Mouse (Mus musculus): ENCODE data around the gene Acsf2. TPM values are rescaled to one million over a fixed set of nuclear protein-coding genes. Genes with fewer than 3 reads are reported as not detected.
A peak's percentile ranks its signal among the peaks of the same experiment; 100 is the strongest.

The Acsf2 gene
- polyA plus RNA-seq, 1 experiment from 2014 or later, result 3.1 TPM

- H3K9me3 ChIP-seq, result no peaks in the 10 kb centered on the region
- H3K9ac ChIP-seq (replicated peaks), result no peak overlapping the region
- H3K4me3 ChIP-seq, result no peak overlapping the region
- WGBS, result 87% methylated on average over 12 of the region's 12 CpGs
- no peaks in the 10 kb centered on the region; the same call in 1 of the 2 replicates for H3K36me3 ChIP-seq
- ATAC-seq (ENCODE audit: low FRiP score, low read depth), result no peak
- no peaks in the 10 kb centered on the region; the same call in 1 of the 2 replicates for H3K27me3 ChIP-seq
- peaks cover 14% of the 10 kb centered on the region for H3K4me1 ChIP-seq
- H3K4me2 ChIP-seq (replicated peaks), result no peak overlapping the region
- H3K27ac ChIP-seq (replicated peaks), result no peak overlapping the region
These were observed 58.3 kb downstream of the Acsf2 start for GRCm38 (mm10) chr11:94543344-94543743.

- no peak overlapping the region for H3K4me3 ChIP-seq
- whole genome bisulfite sequencing, result 89% methylated on average over 4 of the region's 4 CpGs
- no peak overlapping the region for H3K9ac ChIP-seq (replicated peaks)
- H3K27ac ChIP-seq (replicated peaks), result no peak overlapping the region
- no peaks in the 10 kb centered on the region for H3K9me3 ChIP-seq
- 0 out of 2 replicates have a peak, but pooled peaks cover 9% of the 10 kb centered on the region for H3K4me1 ChIP-seq
- no peaks in the 10 kb centered on the region; the same call in 1 of the 2 replicates for H3K27me3 ChIP-seq
- no peaks in the 10 kb centered on the region; the same call in 1 of the 2 replicates for H3K36me3 ChIP-seq
- no peak for ATAC-seq (ENCODE audit: low FRiP score, low read depth)
- no peak overlapping the region for H3K4me2 ChIP-seq (replicated peaks)
These were observed 59.3 kb downstream of the Acsf2 start for GRCm38 (mm10) chr11:94542400-94542799.

- ATAC-seq (ENCODE audit: low FRiP score, low read depth), result no peak
- no peak overlapping the region for H3K9ac ChIP-seq (replicated peaks)
- H3K9me3 ChIP-seq, result no peaks in the 10 kb centered on the region
- H3K4me3 ChIP-seq, result no peak overlapping the region
- no peak overlapping the region for H3K4me2 ChIP-seq (replicated peaks)
- no peaks in the 10 kb centered on the region; the same call in 1 of the 2 replicates for H3K27me3 ChIP-seq
- 0 out of 2 replicates have a peak, but pooled peaks cover 9% of the 10 kb centered on the region for H3K4me1 ChIP-seq
- 76% methylated on average over 7 of the region's 7 CpGs for WGBS
- H3K36me3 ChIP-seq, result no peaks in the 10 kb centered on the region; the same call in 1 of the 2 replicates
- H3K27ac ChIP-seq (replicated peaks), result no peak overlapping the region
These were observed 61.9 kb downstream of the Acsf2 start for GRCm38 (mm10) chr11:94539761-94540160.

- Histone ChIP-seq H3K27me3 (no peaks in the 10 kb centered on the region), H3K27ac (replicated peaks) (no peak overlapping the region), H3K4me2 (replicated peaks) (no peak overlapping the region), H3K9ac (replicated peaks) (no peak overlapping the region), H3K36me3 (no peaks in the 10 kb centered on the region; the same call in 1 of the 2 replicates), H3K9me3 (no peaks in the 10 kb centered on the region), H3K4me1 (0 out of 2 replicates have a peak, but pooled peaks cover 2% of the 10 kb centered on the region), H3K4me3 (no peak overlapping the region)
- ATAC-seq (ENCODE audit: low FRiP score, low read depth), result no peak
- WGBS, result 68% methylated on average over 8 of the region's 8 CpGs
These were observed 62.9 kb downstream of the Acsf2 start for GRCm38 (mm10) chr11:94538733-94539292.

- H3K27ac ChIP-seq (replicated peaks), result no peak overlapping the region
- 84% methylated on average over 8 of the region's 8 CpGs for WGBS
- no peak overlapping the region for H3K4me2 ChIP-seq (replicated peaks)
- H3K4me3 ChIP-seq, result no peak overlapping the region
- H3K4me1 ChIP-seq, result no peaks in the 10 kb centered on the region
- ATAC-seq (ENCODE audit: low FRiP score, low read depth), result no peak
- no peaks in the 10 kb centered on the region for H3K27me3 ChIP-seq
- no peak overlapping the region for H3K9ac ChIP-seq (replicated peaks)
- no peaks in the 10 kb centered on the region for H3K36me3 ChIP-seq
- H3K9me3 ChIP-seq, result no peaks in the 10 kb centered on the region
These were observed 68.5 kb downstream of the Acsf2 start for GRCm38 (mm10) chr11:94533171-94533570.

- H3K27me3 ChIP-seq, result no peaks in the 10 kb centered on the region
- 50% methylated on average over 3 of the region's 3 CpGs for WGBS
- no peak overlapping the region for H3K4me3 ChIP-seq
- H3K4me1 ChIP-seq, result peaks cover 4% of the 10 kb centered on the region; the same call in 1 of the 2 replicates
- H3K27ac ChIP-seq (replicated peaks), result no peak overlapping the region
- no peak for ATAC-seq (ENCODE audit: low FRiP score, low read depth)
- H3K9me3 ChIP-seq, result no peaks in the 10 kb centered on the region
- no peak overlapping the region for H3K9ac ChIP-seq (replicated peaks)
- H3K4me2 ChIP-seq (replicated peaks), result no peak overlapping the region
- no peaks in the 10 kb centered on the region for H3K36me3 ChIP-seq
These were observed 72.8 kb downstream of the Acsf2 start for GRCm38 (mm10) chr11:94528879-94529278.

- no peak for ATAC-seq (ENCODE audit: low FRiP score, low read depth)
- Histone ChIP-seq H3K27me3 (0 out of 2 replicates have a peak, but pooled peaks cover 4% of the 10 kb centered on the region), H3K27ac (replicated peaks) (no peak overlapping the region)
These were observed 75.3 kb downstream of the Acsf2 start for GRCm38 (mm10) chr11:94526171-94526879.

GRCm38 (mm10) chr11:94521219-94521843 lies 80.3 kb downstream of the Acsf2 start, which contains the start of gene Mycbpap:
Gene Mycbpap (minus strand): TSS chr11:94521742.
- Histone ChIP-seq H3K27me3 (0 out of 2 replicates have a peak, but pooled peaks cover 4% of the 10 kb centered on the region), H3K4me3 (peak within 1 kb of the TSS; percentile 57), H3K9me3 (no peaks in the 10 kb centered on the region), H3K9ac (replicated peaks) (peak within 1 kb of the TSS; percentile 68), H3K36me3 (no peaks in the 10 kb centered on the region), H3K4me1 (peaks cover 10% of the 10 kb centered on the region), H3K4me2 (replicated peaks) (peak within 1 kb of the TSS; percentile 82), H3K27ac (replicated peaks) (no peak within 1 kb of the TSS)
- WGBS, result 1% methylated on average over 42 of the region's 42 CpGs
- ATAC-seq (ENCODE audit: low FRiP score, low read depth), result peak; percentile 76

More at GRCm38 (mm10) chr11:94526171-94526879, 75.3 kb downstream of the Acsf2 start:
- Histone ChIP-seq H3K4me2 (replicated peaks) (no peak overlapping the region), H3K9ac (replicated peaks) (no peak overlapping the region), H3K4me1 (peaks cover 7% of the 10 kb centered on the region; the same call in 1 of the 2 replicates), H3K36me3 (no peaks in the 10 kb centered on the region), H3K9me3 (no peaks in the 10 kb centered on the region), H3K4me3 (no peak overlapping the region)
- 59% methylated on average over 9 of the region's 9 CpGs for whole genome bisulfite sequencing

GRCm38 (mm10) chr11:94513452-94513851 lies 88.2 kb downstream of the Acsf2 start:
- Histone ChIP-seq H3K27ac (replicated peaks) (no peak overlapping the region), H3K4me3 (no peak overlapping the region), H3K4me1 (no peaks in the 10 kb centered on the region), H3K9ac (replicated peaks) (no peak overlapping the region), H3K4me2 (replicated peaks) (no peak overlapping the region), H3K36me3 (no peaks in the 10 kb centered on the region), H3K9me3 (no peaks in the 10 kb centered on the region), H3K27me3 (no peaks in the 10 kb centered on the region)
- WGBS, result 74% methylated on average over 9 of the region's 9 CpGs
- no peak for ATAC-seq (ENCODE audit: low FRiP score, low read depth)

GRCm38 (mm10) chr11:94508976-94509375 lies 92.7 kb downstream of the Acsf2 start:
- Histone ChIP-seq H3K9ac (replicated peaks) (no peak overlapping the region), H3K27ac (replicated peaks) (no peak overlapping the region), H3K4me3 (no peak overlapping the region), H3K27me3 (no peaks in the 10 kb centered on the region), H3K4me2 (replicated peaks) (no peak overlapping the region), H3K4me1 (no peaks in the 10 kb centered on the region), H3K9me3 (no peaks in the 10 kb centered on the region), H3K36me3 (no peaks in the 10 kb centered on the region)
- no peak for ATAC-seq (ENCODE audit: low FRiP score, low read depth)
- 92% methylated on average over 10 of the region's 10 CpGs for WGBS
